ENCODE assay signal across 20 mouse cellular contexts in the genomic region with DNA sequence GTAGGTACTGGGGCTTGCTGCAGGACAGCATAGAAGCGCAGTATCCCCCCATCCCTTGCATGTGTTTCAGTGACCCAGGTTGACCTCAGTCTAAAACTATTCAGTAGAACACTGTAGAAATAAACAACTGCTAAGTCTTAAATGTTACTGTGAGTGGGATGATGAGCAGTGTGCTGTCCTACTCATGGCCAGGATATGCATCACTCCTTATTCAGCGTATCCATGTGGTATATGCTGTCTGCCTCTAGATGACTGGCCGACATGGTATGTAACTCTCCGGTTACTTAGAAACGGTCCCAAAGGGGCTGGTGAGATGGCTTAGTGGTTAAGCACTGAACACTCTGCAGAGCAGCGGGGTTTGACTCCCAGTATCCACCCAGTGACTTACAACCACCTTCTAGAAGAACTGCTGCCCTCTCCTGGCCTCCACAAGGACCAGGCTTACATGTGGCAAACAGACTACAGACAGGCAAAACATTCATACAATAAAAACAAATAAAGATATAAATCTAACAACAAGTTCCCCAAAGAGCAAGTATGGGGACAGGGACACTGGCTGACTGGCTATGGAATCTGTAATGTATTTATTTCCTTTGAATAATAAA.
DNase-seq lines count a peak whose midpoint lies in the region; ATAC-seq and TF ChIP-seq lines count a peak whose summit lies in the region.
"Had no signal": no experiment of that assay in that cellular context is flagged by ENCODE, and none has a peak within 500 bp of the region (broad histone marks: within the 10 kb centered on the region; RNA-seq: fewer than 3 reads in every experiment).

No protein-coding gene starts in this region.

- H3K4me1 ChIP-seq in embryonic fibroblast, embryonic 13.5 days (ENCODE audit: control insufficient read depth, insufficient read depth, low read length): no peaks in the 10 kb centered on the region; the same call in 1 of the 2 replicates

- no peak for TF ChIP-seq POLR2A in embryonic fibroblast, embryonic 13.5 days (IDR thresholded peaks at IDR 0.05; ENCODE audit: low read depth, low read length)

- peak; percentile 76 for DNase-seq in heart, adult 11 months
- no peak for DNase-seq in heart, postnatal 4 days
- DNase-seq in layer of hippocampus, adult 2 months (ENCODE audit: low spot score in 2 of 2): no peak
- no peak for DNase-seq in layer of hippocampus, postnatal 25 days (ENCODE audit: extremely low spot score in 1 of 2, low spot score in 1 of 2)
- DNase-seq in 3T3-L1 (ENCODE audit: low read depth, low spot score): peak; percentile 85
- DNase-seq in right cerebral cortex, postnatal 10 days (ENCODE audit: low spot score in 2 of 2): no peak
- DNase-seq: cerebellum, postnatal 14 days; heart, adult 18-20 months; kidney, adult 11 months; layer of hippocampus, postnatal 36 days; right cerebral cortex, postnatal 4 days; thymus, postnatal 36 days had no signal

- H3K4me3 ChIP-seq in layer of hippocampus, adult 2 months: no peak overlapping the region
- H3K4me3 ChIP-seq in embryonic fibroblast, embryonic 13.5 days (ENCODE audit: insufficient read depth, low read length): no peak overlapping the region
- H3K4me3 ChIP-seq: forebrain, embryonic 15.5 days; heart, embryonic 15.5 days; limb, embryonic 15.5 days; lung, embryonic 15.5 days; neural tube, embryonic 15.5 days had no signal

- no peak overlapping the region for H3K27ac ChIP-seq in layer of hippocampus, adult 2 months
- peak overlapping the region; percentile 65; the same call in 1 of the 2 replicates for H3K27ac ChIP-seq in embryonic fibroblast, embryonic 13.5 days (ENCODE audit: insufficient read depth, low read length)
- H3K27ac ChIP-seq: forebrain, embryonic 15.5 days; heart, embryonic 15.5 days; hindbrain, embryonic 14.5 days; limb, embryonic 15.5 days; lung, embryonic 15.5 days; neural tube, embryonic 15.5 days had no signal

- no peak for ATAC-seq in erythroblast, adult 5-6 weeks (replicated peaks; ENCODE audit: low FRiP score, poor library complexity, severe bottlenecking)
- ATAC-seq: forebrain, embryonic 15.5 days had no signal

- peak; percentile 45 for TF ChIP-seq CTCF in layer of hippocampus, adult 2 months (conservative IDR thresholded peaks at IDR 0.05)
- no peak for TF ChIP-seq CTCF in embryonic fibroblast, embryonic 13.5 days (IDR thresholded peaks at IDR 0.05; ENCODE audit: borderline replicate concordance, insufficient read depth, low read length)

Comparison
In these comparisons a context has a peak if more than half of its experiments do, and no peak if none do; other contexts are left out.
1. DNase-seq: peak in heart, adult 11 months (single experiment) and 3T3-L1 (single experiment); none in heart, postnatal 4 days (single experiment), layer of hippocampus, adult 2 months (0 of 2), layer of hippocampus, postnatal 25 days (0 of 2) and right cerebral cortex, postnatal 10 days (0 of 2).